Comparison of ENCODE assay signal across 8 mouse cellular contexts in the genomic region with DNA sequence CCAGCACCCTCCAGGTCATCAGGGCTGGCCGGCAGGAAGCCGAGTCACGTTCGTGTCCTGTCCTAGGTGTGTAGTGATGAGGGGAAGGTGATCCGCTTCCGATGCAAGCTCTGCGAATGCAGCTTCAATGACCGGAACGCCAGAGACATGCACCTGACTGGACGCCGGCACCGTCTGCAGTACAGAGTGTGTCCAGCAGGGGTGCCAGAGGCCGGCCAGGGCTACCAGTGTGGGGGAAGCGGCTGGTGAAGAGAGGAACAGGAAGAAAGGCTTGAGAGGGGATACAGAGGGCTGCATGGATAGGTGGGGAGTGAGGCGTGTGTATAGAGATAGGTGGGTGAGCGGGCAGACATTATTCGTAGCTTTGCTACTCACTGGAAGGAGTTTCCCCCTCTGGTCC. TPM values are rescaled to one million over a fixed set of nuclear protein-coding genes. Genes with fewer than 3 reads are reported as not detected.
DNase-seq lines count a peak whose midpoint lies in the region; ATAC-seq and TF ChIP-seq lines count a peak whose summit lies in the region.

No protein-coding gene starts in this region.

- H3K36me3 ChIP-seq in E14TG2a.4 (ENCODE audit: insufficient read depth, low read length): no peaks in the 10 kb centered on the region

- TF ChIP-seq CTCF in E14TG2a.4 (conservative IDR thresholded peaks at IDR 0.05; ENCODE audit: low read length): peak; percentile 93
- TF ChIP-seq CTCF in bone marrow macrophage, adult 2 months (IDR thresholded peaks at IDR 0.05; ENCODE audit: low read depth, low read length): peak; percentile 59
- peak; percentile 98 for TF ChIP-seq CTCF in layer of hippocampus, adult 2 months (conservative IDR thresholded peaks at IDR 0.05)

- no peak for TF ChIP-seq POLR2A in bone marrow macrophage, adult 2 months (IDR thresholded peaks at IDR 0.05; ENCODE audit: borderline replicate concordance, low read depth, low read length)

- no peak overlapping the region for H3K27ac ChIP-seq in bone marrow macrophage, adult 2 months (ENCODE audit: insufficient read depth, low read depth, low read length)
- H3K27ac ChIP-seq in layer of hippocampus, adult 2 months: no peak overlapping the region

- DNase-seq in heart, postnatal 4 days: peak; percentile 90
- DNase-seq in layer of hippocampus, adult 2 months (ENCODE audit: low spot score in 2 of 2): peak in 1 of 2 experiments; percentile 88
- DNase-seq in lung, postnatal 14 days: peak; percentile 86
- DNase-seq in ovary, postnatal 36 days (ENCODE audit: low spot score): peak; percentile 77
- peak; percentile 64 to 87 for DNase-seq in urinary bladder, adult 18-20 months (ENCODE audit: low spot score in 2 of 2)

- H3K4me1 ChIP-seq in E14TG2a.4 (replicated peaks; ENCODE audit: low read depth, low read length): peaks cover 71% of the 10 kb centered on the region
- peaks cover 4% of the 10 kb centered on the region for H3K4me1 ChIP-seq in bone marrow macrophage, adult 2 months (ENCODE audit: control insufficient read depth, insufficient read depth, low read length)

- ATAC-seq in erythroid progenitor cell, adult 5-6 weeks (replicated peaks; ENCODE audit: low FRiP score, poor library complexity, severe bottlenecking): peak; percentile 63

- no peaks in the 10 kb centered on the region for H3K9me3 ChIP-seq in E14TG2a.4 (ENCODE audit: low read length)

- H3K27me3 ChIP-seq in E14TG2a.4 (ENCODE audit: insufficient read depth, low read length): peaks cover 28% of the 10 kb centered on the region

- peak overlapping the region; percentile 10; the same call in 1 of the 2 replicates for H3K4me3 ChIP-seq in E14TG2a.4 (replicated peaks; ENCODE audit: low read length)
- H3K4me3 ChIP-seq in bone marrow macrophage, adult 2 months (ENCODE audit: insufficient read depth, low read length): no peak overlapping the region
- H3K4me3 ChIP-seq in layer of hippocampus, adult 2 months: no peak overlapping the region

RNA-seq across cellular contexts. Expression of a gene that starts 8.1 kb away (rescaled TPM):
- 10.8 and 14.4 TPM in 2 replicates for polyA plus RNA-seq in bone marrow macrophage, adult 2 months (2012; ENCODE audit: insufficient read depth, insufficient read length, missing spikeins)
- 1.7 and 2.2 TPM in 2 replicates for total RNA-seq in erythroid progenitor cell, adult 5-6 weeks (2015; ENCODE audit: low replicate concordance)
- 1.5 and 1.7 TPM in 2 replicates for total RNA-seq in erythroid progenitor cell, adult 5-6 weeks (2017; ENCODE audit: low replicate concordance)
- total RNA-seq in heart, postnatal 4 days (2021): under 1 TPM; 0.21 to 0.56 TPM
- total RNA-seq in layer of hippocampus, adult 2 months (2021): 100 to 1,000 TPM; 260 to 267 TPM

RNA-seq across cellular contexts. Expression of a gene that starts 11.6 kb away (rescaled TPM):
- 2.7 and 3.0 TPM in 2 replicates for polyA plus RNA-seq in bone marrow macrophage, adult 2 months (2012; ENCODE audit: insufficient read depth, insufficient read length, missing spikeins)
- total RNA-seq in erythroid progenitor cell, adult 5-6 weeks (2015; ENCODE audit: low replicate concordance): not detected in 2 replicates
- not detected in 2 replicates for total RNA-seq in erythroid progenitor cell, adult 5-6 weeks (2017; ENCODE audit: low replicate concordance)
- 1 to 10 TPM; 4.2 to 5.5 TPM for total RNA-seq in heart, postnatal 4 days (2021)
- 10 to 100 TPM; 66.2 to 70.2 TPM for total RNA-seq in layer of hippocampus, adult 2 months (2021)

RNA-seq across cellular contexts. Expression of a gene that starts 14.0 kb away (rescaled TPM):
- not detected in 2 replicates for polyA plus RNA-seq in bone marrow macrophage, adult 2 months (2012; ENCODE audit: insufficient read depth, insufficient read length, missing spikeins)
- total RNA-seq in erythroid progenitor cell, adult 5-6 weeks (2015; ENCODE audit: low replicate concordance): not detected in 2 replicates
- 8.3 TPM in 1 of 2 replicates, not detected in the other for total RNA-seq in erythroid progenitor cell, adult 5-6 weeks (2017; ENCODE audit: low replicate concordance)
- total RNA-seq in heart, postnatal 4 days (2021): under 1 TPM; 0.23 to 0.24 TPM
- total RNA-seq in layer of hippocampus, adult 2 months (2021): 100 to 1,000 TPM; 144 to 150 TPM

RNA-seq across cellular contexts. Expression of a gene that starts 22.1 kb away (rescaled TPM):
- polyA plus RNA-seq in bone marrow macrophage, adult 2 months (2012; ENCODE audit: insufficient read depth, insufficient read length, missing spikeins): 46.5 and 51.1 TPM in 2 replicates
- total RNA-seq in erythroid progenitor cell, adult 5-6 weeks (2015; ENCODE audit: low replicate concordance): 35.2 and 37.5 TPM in 2 replicates
- total RNA-seq in erythroid progenitor cell, adult 5-6 weeks (2017; ENCODE audit: low replicate concordance): 20.0 and 23.0 TPM in 2 replicates
- 100 to 1,000 TPM; 118 to 125 TPM for total RNA-seq in heart, postnatal 4 days (2021)
- 10 to 100 TPM; 37.4 to 42.0 TPM for total RNA-seq in layer of hippocampus, adult 2 months (2021)

RNA-seq across cellular contexts. Expression of a gene that starts 22.2 kb away (rescaled TPM):
- polyA plus RNA-seq in bone marrow macrophage, adult 2 months (2012; ENCODE audit: insufficient read depth, insufficient read length, missing spikeins): 34.3 and 36.1 TPM in 2 replicates
- not detected in 2 replicates for total RNA-seq in erythroid progenitor cell, adult 5-6 weeks (2015; ENCODE audit: low replicate concordance)
- total RNA-seq in erythroid progenitor cell, adult 5-6 weeks (2017; ENCODE audit: low replicate concordance): 14.0 TPM in 1 of 2 replicates, not detected in the other
- total RNA-seq in heart, postnatal 4 days (2021): 10 to 100 TPM; 49.0 to 53.0 TPM
- 10 to 100 TPM; 32.6 to 37.3 TPM for total RNA-seq in layer of hippocampus, adult 2 months (2021)

Comparison
In these comparisons a context has a peak if more than half of its experiments do, and no peak if none do; other contexts are left out.
1. RNA of a gene that starts 8.1 kb away (total RNA-seq): 260 to 267 TPM in layer of hippocampus, adult 2 months; 1.5 to 2.2 TPM in erythroid progenitor cell, adult 5-6 weeks and 0.21 to 0.56 TPM in heart, postnatal 4 days; every median in the first group is over 10 times any median in the second.
2. RNA of a gene that starts 11.6 kb away (total RNA-seq): 66.2 to 70.2 TPM in layer of hippocampus, adult 2 months; 4.2 to 5.5 TPM in heart, postnatal 4 days and not detected in erythroid progenitor cell, adult 5-6 weeks; every median in the first group is over 10 times any median in the second.
3. RNA of a gene that starts 14.0 kb away (total RNA-seq): 144 to 150 TPM in layer of hippocampus, adult 2 months; 8.3 TPM in erythroid progenitor cell, adult 5-6 weeks and 0.23 to 0.24 TPM in heart, postnatal 4 days; every median in the first group is over 10 times any median in the second.
4. Peak in every context shown above with its lines, with median percentiles within 50 percentile points of each other: CTCF ChIP-seq.